Mouse (Mus musculus) fat pad, adult 2 months (tissue): ENCODE measurements around the gene Evi5.

Experiments
- DNase-seq: peaks from one replicate; pipeline ENCODE4 v3.0.0-alpha.2; 2011; ENCODE audit warnings: low read depth, low spot score; ENCODE audit errors: extremely low read depth

The Evi5 gene

GRCm38 (mm10) chr5:107753656-107754055 lies 121.3 kb downstream of the Evi5 start:
- no peak for DNase-seq

- DNase-seq: peak; percentile 59
Observed at GRCm38 (mm10) chr5:107749229-107749916, 125.5 kb downstream of the Evi5 start.

GRCm38 (mm10) chr5:107739023-107739422 lies 135.9 kb downstream of the Evi5 start:
- no peak for DNase-seq

- DNase-seq: no peak
Observed at GRCm38 (mm10) chr5:107738296-107738695, 136.6 kb downstream of the Evi5 start.

GRCm38 (mm10) chr5:107736171-107736570 lies 138.7 kb downstream of the Evi5 start:
- no peak for DNase-seq

- no peak for DNase-seq
Observed at GRCm38 (mm10) chr5:107731844-107732243, 143.1 kb downstream of the Evi5 start.

- DNase-seq: no peak
Observed at GRCm38 (mm10) chr5:107731408-107731807, 143.5 kb downstream of the Evi5 start.

GRCm38 (mm10) chr5:107727007-107727402 lies 147.9 kb downstream of the Evi5 start:
- no peak for DNase-seq

- DNase-seq: no peak
Observed at GRCm38 (mm10) chr5:107726281-107727006, 148.5 kb downstream of the Evi5 start.

- DNase-seq: no peak
Observed at GRCm38 (mm10) chr5:107725435-107726261, 149.3 kb downstream of the Evi5 start, which contains the start of gene Gfi1. Gene Gfi1 (minus strand): TSS chr5:107726036.

- DNase-seq: no peak
Observed at GRCm38 (mm10) chr5:107724661-107725434, 150.1 kb downstream of the Evi5 start.

- peak; percentile 25 for DNase-seq
Observed at GRCm38 (mm10) chr5:107723541-107724511, 151.1 kb downstream of the Evi5 start.

- DNase-seq: no peak
Observed at GRCm38 (mm10) chr5:107722661-107723532, 152.0 kb downstream of the Evi5 start.

GRCm38 (mm10) chr5:107721638-107722011 lies 153.3 kb downstream of the Evi5 start:
- DNase-seq: no peak

GRCm38 (mm10) chr5:107720991-107721637 lies 153.8 kb downstream of the Evi5 start:
- DNase-seq: no peak

- DNase-seq: no peak
Observed at GRCm38 (mm10) chr5:107720511-107720910, 154.4 kb downstream of the Evi5 start.

- DNase-seq: no peak
Observed at GRCm38 (mm10) chr5:107719786-107720185, 155.1 kb downstream of the Evi5 start.

- no peak for DNase-seq
Observed at GRCm38 (mm10) chr5:107719209-107719608, 155.7 kb downstream of the Evi5 start.
